Mouse (Mus musculus): ENCODE results near the gene Kcnn4. TPM values are rescaled to one million over a fixed set of nuclear protein-coding genes. Genes with fewer than 3 reads are reported as not detected.

Gene Kcnn4
- polyA plus RNA-seq, 1 experiment: not detected

DNA sequence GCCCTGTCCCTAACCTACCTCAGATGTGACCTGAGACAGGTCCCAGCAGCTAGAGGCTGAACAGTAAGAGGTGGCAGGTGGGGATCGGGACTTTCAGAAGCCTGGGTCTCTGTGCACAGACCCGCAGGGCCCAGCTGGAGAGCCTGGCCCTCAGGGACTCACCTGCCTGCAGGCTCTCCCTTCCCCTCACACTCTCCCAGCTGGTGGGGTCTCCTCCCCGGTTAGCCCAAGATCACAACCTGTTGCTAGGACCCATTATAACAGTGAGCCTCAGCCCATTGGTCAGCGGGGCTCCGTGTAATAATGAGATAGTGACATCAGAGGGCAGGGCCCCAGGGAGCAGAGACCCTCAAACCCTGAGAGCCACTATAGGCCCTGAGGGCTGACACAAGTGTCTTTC is 65.2 kb downstream of the Kcnn4 start:
- Histone ChIP-seq H3K27ac (ENCODE audit: insufficient read depth, low read depth, low read length) (no peak overlapping the region), H3K4me1 (ENCODE audit: control insufficient read depth, insufficient read depth, low read length) (peaks cover 22% of the 10 kb centered on the region), H3K4me3 (ENCODE audit: insufficient read depth, low read depth, low read length) (no peak overlapping the region)
- TF ChIP-seq POLR2A (IDR thresholded peaks at IDR 0.05; ENCODE audit: insufficient read depth, low read depth, low read length): no peak
- no peak for TF ChIP-seq CTCF (IDR thresholded peaks at IDR 0.05; ENCODE audit: insufficient read depth, low read depth, low read length)
- 78% methylated on average over 5 of the region's 5 CpGs for whole genome bisulfite sequencing

Other genes starting within 250 kb of the Kcnn4 start
- gene Zfp235, start 236.1 kb upstream of the Kcnn4 start, polyA plus RNA-seq (2012; ENCODE audit: insufficient read depth, insufficient read length, low replicate concordance, missing spikeins): not detected in 2 replicates
- not detected in 2 replicates for gene Zfp114, start 195.2 kb upstream of the Kcnn4 start, polyA plus RNA-seq (2012; ENCODE audit: insufficient read depth, insufficient read length, low replicate concordance, missing spikeins)
- not detected in 2 replicates for gene Zfp111, start 158.8 kb upstream of the Kcnn4 start, polyA plus RNA-seq (2012; ENCODE audit: insufficient read depth, insufficient read length, low replicate concordance, missing spikeins)
- not detected in 2 replicates for gene Zfp109, start 132.7 kb upstream of the Kcnn4 start, polyA plus RNA-seq (2012; ENCODE audit: insufficient read depth, insufficient read length, low replicate concordance, missing spikeins)
- not detected in 2 replicates for gene Zfp108, start 115.5 kb upstream of the Kcnn4 start, polyA plus RNA-seq (2012; ENCODE audit: insufficient read depth, insufficient read length, low replicate concordance, missing spikeins)
- not detected in 2 replicates for gene Zfp93, start 99.8 kb upstream of the Kcnn4 start, polyA plus RNA-seq (2012; ENCODE audit: insufficient read depth, insufficient read length, low replicate concordance, missing spikeins)
- gene Zfp61, start 69.0 kb upstream of the Kcnn4 start, polyA plus RNA-seq (2012; ENCODE audit: insufficient read depth, insufficient read length, low replicate concordance, missing spikeins): not detected in 2 replicates
- not detected in 2 replicates for gene Zfp94, start 53.6 kb upstream of the Kcnn4 start, polyA plus RNA-seq (2012; ENCODE audit: insufficient read depth, insufficient read length, low replicate concordance, missing spikeins)
- not detected in 2 replicates for gene Tescl, start 36.3 kb upstream of the Kcnn4 start, polyA plus RNA-seq (2012; ENCODE audit: insufficient read depth, insufficient read length, low replicate concordance, missing spikeins)
- gene Lypd5, start 21.1 kb upstream of the Kcnn4 start, polyA plus RNA-seq (2012; ENCODE audit: insufficient read depth, insufficient read length, low replicate concordance, missing spikeins): not detected in 2 replicates
- not detected in 2 replicates for gene Smg9, start 29.4 kb downstream of the Kcnn4 start, polyA plus RNA-seq (2012; ENCODE audit: insufficient read depth, insufficient read length, low replicate concordance, missing spikeins)
- not detected in 2 replicates for gene Irgc1, start 82.0 kb downstream of the Kcnn4 start, polyA plus RNA-seq (2012; ENCODE audit: insufficient read depth, insufficient read length, low replicate concordance, missing spikeins)
- not detected in 2 replicates for gene Plaur, start 92.2 kb downstream of the Kcnn4 start, polyA plus RNA-seq (2012; ENCODE audit: insufficient read depth, insufficient read length, low replicate concordance, missing spikeins)
- not detected in 2 replicates for gene Cadm4, start 111.8 kb downstream of the Kcnn4 start, polyA plus RNA-seq (2012; ENCODE audit: insufficient read depth, insufficient read length, low replicate concordance, missing spikeins)
- gene Zfp428, start 136.7 kb downstream of the Kcnn4 start, polyA plus RNA-seq (2012; ENCODE audit: insufficient read depth, insufficient read length, low replicate concordance, missing spikeins): not detected in 2 replicates
- not detected in 2 replicates for gene AC161166.1, start 142.2 kb downstream of the Kcnn4 start, polyA plus RNA-seq (2012; ENCODE audit: insufficient read depth, insufficient read length, low replicate concordance, missing spikeins)
- not detected in 2 replicates for gene Irgq, start 160.4 kb downstream of the Kcnn4 start, polyA plus RNA-seq (2012; ENCODE audit: insufficient read depth, insufficient read length, low replicate concordance, missing spikeins)
- not detected in 2 replicates for gene Pinlyp, start 175.9 kb downstream of the Kcnn4 start, polyA plus RNA-seq (2012; ENCODE audit: insufficient read depth, insufficient read length, low replicate concordance, missing spikeins)
- gene Xrcc1, start 176.0 kb downstream of the Kcnn4 start, polyA plus RNA-seq (2012; ENCODE audit: insufficient read depth, insufficient read length, low replicate concordance, missing spikeins): not detected in 2 replicates
- not detected in 2 replicates for gene Ethe1, start 217.3 kb downstream of the Kcnn4 start, polyA plus RNA-seq (2012; ENCODE audit: insufficient read depth, insufficient read length, low replicate concordance, missing spikeins)
- not detected in 2 replicates for gene Zfp575, start 217.4 kb downstream of the Kcnn4 start, polyA plus RNA-seq (2012; ENCODE audit: insufficient read depth, insufficient read length, low replicate concordance, missing spikeins)
- gene Phldb3, start 240.5 kb downstream of the Kcnn4 start, polyA plus RNA-seq (2012; ENCODE audit: insufficient read depth, insufficient read length, low replicate concordance, missing spikeins): not detected in 2 replicates